Mouse (Mus musculus) spleen, adult 2 months (tissue): ENCODE results near the gene Rnf167.

Experiments
- CTCF ChIP-seq: fragments of 200-500 bp; IDR thresholded peaks from 2 replicates; pipeline ENCODE4 v1.5.1; 2011; ENCODE audit warnings: mild to moderate bottlenecking, inconsistent platforms; ENCODE audit not compliant: insufficient read depth, insufficient read length, insufficient replicate concordance; ENCODE audit errors: extremely low read depth
- POLR2A ChIP-seq: fragments of 200-500 bp; IDR thresholded peaks from 2 replicates; pipeline ENCODE4 v1.6.1; 2011; ENCODE audit warnings: low read depth, low read length, inconsistent platforms

GRCm38 (mm10) chr11:70615516-70616093 is 31.4 kb upstream of the Rnf167 start, which contains the start of gene 4930544D05Rik:
- no peak for TF ChIP-seq POLR2A
- TF ChIP-seq CTCF = no peak
